Mouse (Mus musculus): ENCODE data around the gene Dhrs3. TPM values are rescaled to one million over a fixed set of nuclear protein-coding genes. Genes with fewer than 3 reads are reported as not detected.

Dhrs3 gene
- total and polyA plus RNA-seq, 2 experiments from 2014 or later: 39.0 to 45.0 TPM

DNA sequence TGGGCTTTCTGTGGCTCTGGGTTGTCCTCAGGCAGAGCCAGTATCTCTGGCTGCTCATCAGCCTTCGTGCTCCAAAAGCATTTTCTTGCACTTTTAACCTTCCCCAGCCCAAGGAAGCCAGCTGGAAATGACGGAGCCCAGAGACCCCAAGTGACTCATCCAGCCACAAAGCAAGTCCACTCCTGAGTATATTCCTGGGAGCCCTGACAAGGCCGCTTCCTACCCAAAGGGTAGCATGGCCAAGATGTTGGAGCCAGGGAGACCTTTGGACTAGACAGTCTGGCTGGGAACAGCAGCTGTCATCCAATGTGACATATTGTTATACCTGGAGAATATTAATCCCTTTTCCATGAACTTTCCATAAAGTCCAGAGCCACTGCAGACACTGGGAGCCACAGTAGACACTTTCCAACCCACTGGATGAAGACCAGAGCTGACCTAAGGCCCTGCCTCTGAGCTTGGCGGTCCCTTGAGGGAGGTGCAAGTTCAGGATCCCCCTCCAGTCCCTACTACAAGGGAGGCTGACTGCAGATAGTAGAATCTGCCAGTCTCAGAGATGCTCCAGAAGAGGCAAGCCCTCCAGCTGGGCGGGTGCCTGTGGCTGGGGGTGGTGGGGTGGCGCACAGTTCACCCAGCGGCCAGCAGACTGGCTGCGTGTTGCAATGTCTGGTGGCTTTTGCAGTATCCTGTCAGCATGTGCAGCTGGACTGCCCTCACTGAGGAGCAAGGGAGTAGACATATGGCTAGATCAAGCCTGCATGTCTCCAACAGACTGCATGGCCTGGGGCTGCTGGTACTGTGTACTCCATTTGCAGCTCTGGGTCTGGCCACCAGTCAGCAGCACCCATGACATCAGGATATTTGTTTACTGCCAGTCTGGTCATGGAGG lies 13.6 kb downstream of the Dhrs3 start:
- Histone ChIP-seq H3K4me2 (ENCODE audit: low read depth, low read length) (no peak overlapping the region), H3K27me3 (ENCODE audit: control insufficient read depth, insufficient read depth, low read length) (no peaks in the 10 kb centered on the region), H3K4me1 (ENCODE audit: control insufficient read depth, insufficient read depth) (peaks cover 36% of the 10 kb centered on the region), H3K27ac (ENCODE audit: low read depth) (peak overlapping the region; percentile 64), H3K4me3 (ENCODE audit: low read depth, low read length) (no peak overlapping the region), H3K36me3 (replicated peaks; ENCODE audit: control insufficient read depth, insufficient read depth, low read length) (no peaks in the 10 kb centered on the region), H3K9ac (replicated peaks; ENCODE audit: low read depth, low read length) (no peak overlapping the region), H3K9me3 (replicated peaks; ENCODE audit: control insufficient read depth, low read length) (no peaks in the 10 kb centered on the region)
- TF ChIP-seq EP300 (IDR thresholded peaks at IDR 0.05; ENCODE audit: low read depth) (no peak), CTCF (IDR thresholded peaks at IDR 0.05; ENCODE audit: low read depth) (no peak)
- DNase-seq (ENCODE audit: low spot score) (no peak), ATAC-seq (ENCODE audit: insufficient read depth, low read depth) (peak; percentile 18; the same call in 1 of the 2 replicates)
- WGBS: 64% methylated on average over 8 of the region's 8 CpGs

DNA sequence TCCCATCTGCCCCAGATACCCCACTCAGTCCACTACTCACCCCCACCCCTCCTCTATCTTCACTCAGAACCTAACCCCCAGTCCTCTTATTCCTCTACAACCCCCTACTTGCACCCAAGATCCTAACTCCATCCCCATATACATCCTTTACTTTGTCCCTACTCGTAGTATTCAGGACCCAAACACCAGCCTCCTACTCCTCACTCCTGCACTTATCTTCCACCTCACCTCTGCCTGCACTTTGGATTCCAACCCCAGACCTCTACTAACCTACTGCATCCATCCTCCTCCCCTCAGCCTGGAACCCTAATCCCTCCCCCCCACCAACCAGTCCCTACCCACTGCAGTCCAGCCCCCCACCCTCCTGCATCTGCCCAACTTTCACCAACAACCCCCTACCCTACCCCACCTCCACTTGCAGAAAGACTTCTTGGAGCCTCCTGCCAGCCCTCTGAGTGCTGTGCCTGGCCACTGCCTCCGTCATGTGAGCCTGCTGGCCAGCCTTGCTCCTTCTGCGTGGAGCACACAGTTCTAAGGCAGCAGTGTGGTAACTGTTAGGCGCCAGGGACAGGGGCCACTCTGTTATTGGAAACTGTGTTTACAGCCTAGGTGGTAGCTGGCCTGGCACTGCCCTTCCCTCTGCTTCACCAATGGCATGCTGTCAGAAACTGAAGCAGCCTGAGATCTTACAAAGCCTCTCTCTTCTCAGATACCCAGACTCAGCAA lies 14.5 kb downstream of the Dhrs3 start:
- DNase-seq (ENCODE audit: low spot score) (no peak), ATAC-seq (ENCODE audit: insufficient read depth, low read depth) (no peak)
- H3K4me1 ChIP-seq (ENCODE audit: control insufficient read depth, insufficient read depth): peaks cover 31% of the 10 kb centered on the region
- H3K4me3 ChIP-seq (ENCODE audit: low read depth, low read length): no peak overlapping the region
- no peaks in the 10 kb centered on the region for H3K9me3 ChIP-seq (replicated peaks; ENCODE audit: control insufficient read depth, low read length)
- TF ChIP-seq CTCF (IDR thresholded peaks at IDR 0.05; ENCODE audit: low read depth) (no peak), EP300 (IDR thresholded peaks at IDR 0.05; ENCODE audit: low read depth) (no peak)
- H3K27ac ChIP-seq (ENCODE audit: low read depth): peak overlapping the region; percentile 64; the same call in 1 of the 2 replicates
- no peak overlapping the region for H3K9ac ChIP-seq (replicated peaks; ENCODE audit: low read depth, low read length)
- WGBS: 67% methylated on average over 4 of the region's 4 CpGs
- H3K36me3 ChIP-seq (replicated peaks; ENCODE audit: control insufficient read depth, insufficient read depth, low read length): no peaks in the 10 kb centered on the region
- no peak overlapping the region for H3K4me2 ChIP-seq (ENCODE audit: low read depth, low read length)
- no peaks in the 10 kb centered on the region for H3K27me3 ChIP-seq (ENCODE audit: control insufficient read depth, insufficient read depth, low read length)

DNA sequence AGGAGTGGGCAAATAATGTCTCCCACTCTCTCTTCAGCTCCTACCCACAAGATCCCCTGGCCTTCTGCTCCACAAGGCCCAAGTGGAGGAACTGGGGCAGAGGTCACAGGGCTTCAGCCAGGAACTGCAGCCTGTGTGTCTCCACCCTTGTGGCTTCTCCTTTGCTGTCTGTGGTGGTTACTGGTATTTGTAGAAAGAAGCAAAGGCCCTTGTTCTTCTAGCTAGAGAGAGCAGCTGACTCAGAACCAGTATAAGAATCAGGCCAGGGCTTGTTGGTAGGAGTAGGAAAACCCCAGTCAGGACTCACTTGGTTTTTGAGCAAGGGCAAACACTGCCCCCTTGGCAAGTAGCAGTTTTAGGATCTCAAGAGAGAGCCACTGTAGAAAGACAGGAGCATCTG lies 16.2 kb downstream of the Dhrs3 start:
- H3K4me2 ChIP-seq (ENCODE audit: low read depth, low read length): no peak overlapping the region
- peaks cover 31% of the 10 kb centered on the region for H3K4me1 ChIP-seq (ENCODE audit: control insufficient read depth, insufficient read depth)
- no peak overlapping the region for H3K27ac ChIP-seq (ENCODE audit: low read depth)
- no peaks in the 10 kb centered on the region for H3K9me3 ChIP-seq (replicated peaks; ENCODE audit: control insufficient read depth, low read length)
- H3K27me3 ChIP-seq (ENCODE audit: control insufficient read depth, insufficient read depth, low read length): no peaks in the 10 kb centered on the region
- TF ChIP-seq EP300 (IDR thresholded peaks at IDR 0.05; ENCODE audit: low read depth) (no peak), CTCF (IDR thresholded peaks at IDR 0.05; ENCODE audit: low read depth) (no peak)
- H3K4me3 ChIP-seq (ENCODE audit: low read depth, low read length): no peak overlapping the region
- no peaks in the 10 kb centered on the region for H3K36me3 ChIP-seq (replicated peaks; ENCODE audit: control insufficient read depth, insufficient read depth, low read length)
- ATAC-seq (ENCODE audit: insufficient read depth, low read depth): no peak
- H3K9ac ChIP-seq (replicated peaks; ENCODE audit: low read depth, low read length): no peak overlapping the region
- no peak for DNase-seq (ENCODE audit: low spot score)

DNA sequence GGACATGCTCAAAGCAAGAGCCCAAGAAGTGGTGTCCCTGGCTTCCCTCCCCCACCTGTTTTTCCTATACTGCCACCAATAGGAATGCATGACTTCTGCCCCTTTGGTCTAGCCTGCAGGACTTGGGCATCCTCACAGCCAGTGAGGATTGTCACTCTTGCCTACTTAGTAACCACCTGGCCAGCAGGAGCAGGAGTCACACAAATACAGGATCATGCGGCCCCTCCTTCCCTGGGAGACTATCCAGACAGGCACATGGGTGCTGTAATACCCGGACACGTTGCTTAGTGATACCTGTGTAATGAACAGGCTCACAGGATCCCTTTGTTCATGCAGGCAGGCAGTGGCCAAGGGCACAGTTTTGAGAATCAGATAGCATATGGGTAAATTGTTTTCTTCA lies 17.7 kb downstream of the Dhrs3 start:
- TF ChIP-seq CTCF (IDR thresholded peaks at IDR 0.05; ENCODE audit: low read depth) (no peak), EP300 (IDR thresholded peaks at IDR 0.05; ENCODE audit: low read depth) (no peak)
- no peak overlapping the region for H3K27ac ChIP-seq (ENCODE audit: low read depth)
- no peaks in the 10 kb centered on the region for H3K36me3 ChIP-seq (replicated peaks; ENCODE audit: control insufficient read depth, insufficient read depth, low read length)
- H3K4me3 ChIP-seq (ENCODE audit: low read depth, low read length): no peak overlapping the region
- H3K4me2 ChIP-seq (ENCODE audit: low read depth, low read length): no peak overlapping the region
- no peaks in the 10 kb centered on the region for H3K27me3 ChIP-seq (ENCODE audit: control insufficient read depth, insufficient read depth, low read length)
- WGBS: 78% methylated on average over 3 of the region's 3 CpGs
- no peak for ATAC-seq (ENCODE audit: insufficient read depth, low read depth)
- H3K4me1 ChIP-seq (ENCODE audit: control insufficient read depth, insufficient read depth): peaks cover 22% of the 10 kb centered on the region
- DNase-seq (ENCODE audit: low spot score): no peak
- no peak overlapping the region for H3K9ac ChIP-seq (replicated peaks; ENCODE audit: low read depth, low read length)
- H3K9me3 ChIP-seq (replicated peaks; ENCODE audit: control insufficient read depth, low read length): no peaks in the 10 kb centered on the region

DNA sequence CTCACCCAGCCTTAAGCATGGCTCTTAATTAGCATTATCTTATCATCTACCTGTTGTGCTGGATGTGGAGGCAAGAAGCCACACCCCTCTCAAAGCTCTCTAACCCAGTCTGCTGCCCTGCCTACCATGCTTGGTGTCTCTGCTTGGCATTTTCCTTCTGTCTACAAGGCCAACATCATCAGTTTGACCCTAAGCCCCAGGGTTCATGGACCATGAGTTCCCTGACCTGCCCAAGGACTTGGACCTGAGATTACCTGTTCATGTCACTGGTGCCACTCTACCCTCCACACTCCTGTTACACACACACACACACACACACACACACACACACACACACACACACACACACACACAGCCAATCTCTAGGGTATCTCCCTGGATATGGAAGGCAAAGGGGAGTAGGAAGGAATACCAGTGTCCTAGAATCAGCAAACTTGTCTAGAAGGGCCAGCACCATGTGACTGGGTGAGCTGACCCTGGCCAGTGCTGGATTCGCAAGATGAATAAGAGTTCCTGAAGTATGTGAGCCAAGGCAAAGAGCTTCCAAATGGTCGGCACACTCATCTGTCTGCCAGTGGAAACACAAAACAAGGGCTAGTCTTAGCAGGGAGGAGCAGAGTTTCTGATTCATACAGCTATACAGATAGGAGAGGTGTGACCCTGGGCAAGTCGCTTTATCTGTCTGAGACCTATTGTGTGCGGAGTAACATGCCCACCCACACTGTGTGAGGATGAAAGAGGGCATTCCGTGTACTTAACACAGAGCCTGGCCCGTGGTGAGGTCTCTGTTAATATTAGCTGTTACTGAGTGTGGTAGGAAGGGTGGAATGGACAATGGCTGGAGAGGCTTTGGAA lies 20.9 kb downstream of the Dhrs3 start:
- no peak for ATAC-seq (ENCODE audit: insufficient read depth, low read depth)
- no peak for TF ChIP-seq CTCF (IDR thresholded peaks at IDR 0.05; ENCODE audit: low read depth)
- TF ChIP-seq EP300 (IDR thresholded peaks at IDR 0.05; ENCODE audit: low read depth): no peak
- no peaks in the 10 kb centered on the region for H3K27me3 ChIP-seq (ENCODE audit: control insufficient read depth, insufficient read depth, low read length)

More for the DNA sequence above, 20.9 kb downstream of the Dhrs3 start:
- Histone ChIP-seq H3K27ac (ENCODE audit: low read depth) (no peak overlapping the region), H3K4me3 (ENCODE audit: low read depth, low read length) (no peak overlapping the region), H3K4me1 (ENCODE audit: control insufficient read depth, insufficient read depth) (peaks cover 11% of the 10 kb centered on the region), H3K9ac (replicated peaks; ENCODE audit: low read depth, low read length) (no peak overlapping the region), H3K36me3 (replicated peaks; ENCODE audit: control insufficient read depth, insufficient read depth, low read length) (no peaks in the 10 kb centered on the region), H3K4me2 (ENCODE audit: low read depth, low read length) (no peak overlapping the region), H3K9me3 (replicated peaks; ENCODE audit: control insufficient read depth, low read length) (0 out of 2 replicates have a peak, but pooled peaks cover 4% of the 10 kb centered on the region)
- DNase-seq (ENCODE audit: low spot score): no peak
- 76% methylated on average over 6 of the region's 6 CpGs for WGBS
